Mouse (Mus musculus) lung, adult 2 months (tissue): ENCODE measurements around the gene Olfr731. TPM values are rescaled to one million over a fixed set of nuclear protein-coding genes. Genes with fewer than 3 reads are reported as not detected.

Experiments
- DNase-seq: peaks from one replicate; pipeline ENCODE4 v3.0.0; 2022
- H3K4me1 ChIP-seq: fragments of 200-500 bp; 2 replicates; pipeline ENCODE4 v1.6.1; 2011; ENCODE audit warnings: low read length; ENCODE audit not compliant: control insufficient read depth, insufficient read depth
- H3K4me3 ChIP-seq: fragments of 200-500 bp; replicated peaks from 2 replicates; pipeline ENCODE3; 2011; ENCODE audit warnings: low read depth, mild to moderate bottlenecking, control low read depth, low read length; ENCODE audit errors: extremely low read depth
- CTCF ChIP-seq: fragments of 200-500 bp; IDR thresholded peaks from 2 replicates; pipeline ENCODE4 v1.5.1; 2011; ENCODE audit warnings: mild to moderate bottlenecking, low read length, control low read depth; ENCODE audit not compliant: insufficient read depth
- POLR2A ChIP-seq: fragments of 200-500 bp; IDR thresholded peaks from 2 replicates; pipeline ENCODE4 v1.6.1; 2011; ENCODE audit warnings: low read depth, mild to moderate bottlenecking, control low read depth, low read length, borderline replicate concordance; ENCODE audit errors: extremely low read depth
- WGBS: fragments of 180-500 bp; shearing (Covaris S2); methylation state at CpG from one replicate; pipeline ENCODE4 v1.1.7; 2018; 5-methylcytosine and 5-hydroxymethylcytosine counted together
- polyA plus RNA-seq: library from polyadenylated mRNA; depleted of rRNA; stranded (reverse); fragments of >200 nt; gene quantifications from 2 replicates; pipeline ENCODE4 v1.2.3, GENCODE M21; 2012; rRNA removed

Olfr731 gene
- polyA plus RNA-seq, result not detected in 2 replicates

GRCm38 (mm10) chr14:50241766-50242165, at the start of gene Olfr731:
Gene Olfr731 (minus strand): TSS chr14:50241866.
- Histone ChIP-seq H3K4me1 (no peaks in the 10 kb centered on the region), H3K4me3 (no peak within 1 kb of the TSS)
- no peak for DNase-seq
- 74% methylated on average over 4 of the region's 4 CpGs for WGBS
- no peak for TF ChIP-seq POLR2A
- TF ChIP-seq CTCF, result no peak

GRCm38 (mm10) chr14:50284106-50284505, 42.4 kb upstream of the Olfr731 start, which contains the start of gene Olfr732:
Gene Olfr732 (minus strand): TSS chr14:50284206.
- WGBS, result 88% methylated on average over 1 of the region's 1 CpGs
- H3K4me1 ChIP-seq, result no peaks in the 10 kb centered on the region
- DNase-seq, result no peak
- H3K4me3 ChIP-seq, result no peak within 1 kb of the TSS
- TF ChIP-seq POLR2A (no peak), CTCF (no peak)

GRCm38 (mm10) chr14:50188098-50188497, 53.6 kb downstream of the Olfr731 start, which contains the start of gene Olfr730:
Gene Olfr730 (minus strand): TSS chr14:50188198.
- Histone ChIP-seq H3K4me1 (no peaks in the 10 kb centered on the region), H3K4me3 (no peak within 1 kb of the TSS)
- TF ChIP-seq CTCF (no peak), POLR2A (no peak)
- no peak for DNase-seq
- WGBS, result 51% methylated on average over 1 of the region's 1 CpGs

Other genes starting within 250 kb of the Olfr731 start
- gene Olfr725, start 201.5 kb downstream of the Olfr731 start, polyA plus RNA-seq, result not detected in 2 replicates
- gene Olfr726, start 150.9 kb downstream of the Olfr731 start, polyA plus RNA-seq, result not detected in 2 replicates
- gene Olfr727, start 118.7 kb downstream of the Olfr731 start, polyA plus RNA-seq, result not detected in 2 replicates
- not detected in 2 replicates for gene Olfr728, start 99.2 kb downstream of the Olfr731 start, polyA plus RNA-seq
- not detected in 2 replicates for gene Olfr729, start 89.0 kb downstream of the Olfr731 start, polyA plus RNA-seq
- gene Olfr730, start 53.7 kb downstream of the Olfr731 start, polyA plus RNA-seq, result not detected in 2 replicates
- gene Olfr732, start 42.3 kb upstream of the Olfr731 start, polyA plus RNA-seq, result not detected in 2 replicates
- not detected in 2 replicates for gene Olfr733, start 59.7 kb upstream of the Olfr731 start, polyA plus RNA-seq
- not detected in 2 replicates for gene Olfr734, start 84.9 kb upstream of the Olfr731 start, polyA plus RNA-seq
- not detected in 2 replicates for gene Olfr735, start 107.0 kb upstream of the Olfr731 start, polyA plus RNA-seq
- gene Tlr11, start 116.0 kb upstream of the Olfr731 start, polyA plus RNA-seq, result 0.44 and 0.57 TPM in 2 replicates
- gene Olfr736, start 139.3 kb upstream of the Olfr731 start, polyA plus RNA-seq, result not detected in 2 replicates
- not detected in 2 replicates for gene Olfr738, start 165.7 kb upstream of the Olfr731 start, polyA plus RNA-seq
- gene Olfr739, start 176.8 kb upstream of the Olfr731 start, polyA plus RNA-seq, result not detected in 2 replicates
- gene Olfr740, start 203.7 kb upstream of the Olfr731 start, polyA plus RNA-seq, result not detected in 2 replicates
- gene Olfr741, start 230.9 kb upstream of the Olfr731 start, polyA plus RNA-seq, result not detected in 2 replicates